Mouse (Mus musculus) left cerebral cortex, adult 8-10 months (tissue): ENCODE measurements at regions not wholly inside any gene's neighbourhood (a gene's known extent, or its start where the extent isn't known, plus 50 kb on each side); places are given as distances from the start of the nearest gene placed in this dataset.
A peak's percentile ranks its signal among the peaks of the same experiment; 100 is the strongest.

Experiments used
- DNase-seq, 2 experiments: peaks; one replicate each; pipeline ENCODE4 v3.0.0; 2022; ENCODE audit warnings: low spot score in 2 of 2
- microRNA-seq, 2 experiments: library from miRNA; unstranded; fragments of <30 nt; microRNA quantifications; one replicate each; pipeline ENCODE4 v1.2.0; 2022

DNA sequence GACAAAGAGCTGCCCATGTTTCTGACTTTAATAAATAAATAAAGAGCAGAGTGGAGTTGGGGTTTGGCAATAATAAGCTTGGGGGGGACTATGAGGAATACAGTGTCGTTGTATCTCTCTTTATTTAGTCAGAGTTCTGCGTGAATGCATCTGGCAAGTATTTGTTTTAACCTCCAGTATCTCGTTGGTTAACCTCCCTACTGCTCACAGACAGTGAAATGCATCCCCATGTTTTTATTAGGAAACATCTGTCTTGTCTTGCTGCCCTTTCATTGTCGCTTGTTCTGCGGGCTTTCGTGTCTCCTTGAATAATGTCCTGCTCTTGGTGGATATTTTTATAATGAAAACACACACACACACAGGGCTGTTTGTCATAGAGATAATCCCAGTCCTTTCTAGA is 118.8 kb upstream of the Ccdc54 start:
- DNase-seq, result no peak

DNA sequence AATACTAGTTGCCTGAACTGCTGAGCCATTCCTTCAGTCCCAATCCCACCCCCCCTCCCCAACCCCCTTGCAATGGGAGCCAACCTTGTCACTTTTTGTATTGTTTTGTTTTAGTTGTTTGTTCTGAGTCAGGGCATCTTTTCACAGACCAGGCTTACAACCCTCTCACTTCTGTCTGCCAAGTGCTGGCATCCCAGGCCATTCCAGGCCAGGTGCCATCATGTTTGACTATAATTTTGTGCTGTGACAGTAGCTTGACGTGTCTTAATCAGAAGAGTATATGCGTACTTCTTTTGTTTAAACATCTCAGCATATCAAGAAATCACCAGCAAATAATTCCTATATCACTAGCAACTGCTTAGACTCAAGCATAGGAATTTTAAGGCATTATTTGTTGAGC is 117.0 kb upstream of the Ccdc54 start:
- DNase-seq, result no peak

DNA sequence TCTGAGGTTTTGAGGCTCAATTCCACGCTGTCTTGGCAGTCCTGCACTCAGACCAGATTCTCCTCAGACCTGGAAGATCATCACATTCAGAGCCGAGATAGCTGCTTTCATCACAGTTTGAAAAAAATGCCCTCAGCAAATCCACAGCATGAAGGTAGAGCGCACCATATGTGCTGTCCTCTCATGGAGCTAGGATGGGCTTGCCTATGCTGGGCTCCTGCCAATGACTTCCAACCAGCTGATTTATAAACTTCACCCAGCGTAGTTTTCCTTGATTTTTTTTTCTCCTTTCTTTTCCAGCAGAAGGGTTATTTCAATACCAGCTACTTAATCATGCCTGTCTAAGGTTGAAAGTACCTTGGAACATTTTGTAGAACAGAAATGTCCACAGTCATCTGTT is 115.0 kb upstream of the Ccdc54 start:
- no peak for DNase-seq

DNA sequence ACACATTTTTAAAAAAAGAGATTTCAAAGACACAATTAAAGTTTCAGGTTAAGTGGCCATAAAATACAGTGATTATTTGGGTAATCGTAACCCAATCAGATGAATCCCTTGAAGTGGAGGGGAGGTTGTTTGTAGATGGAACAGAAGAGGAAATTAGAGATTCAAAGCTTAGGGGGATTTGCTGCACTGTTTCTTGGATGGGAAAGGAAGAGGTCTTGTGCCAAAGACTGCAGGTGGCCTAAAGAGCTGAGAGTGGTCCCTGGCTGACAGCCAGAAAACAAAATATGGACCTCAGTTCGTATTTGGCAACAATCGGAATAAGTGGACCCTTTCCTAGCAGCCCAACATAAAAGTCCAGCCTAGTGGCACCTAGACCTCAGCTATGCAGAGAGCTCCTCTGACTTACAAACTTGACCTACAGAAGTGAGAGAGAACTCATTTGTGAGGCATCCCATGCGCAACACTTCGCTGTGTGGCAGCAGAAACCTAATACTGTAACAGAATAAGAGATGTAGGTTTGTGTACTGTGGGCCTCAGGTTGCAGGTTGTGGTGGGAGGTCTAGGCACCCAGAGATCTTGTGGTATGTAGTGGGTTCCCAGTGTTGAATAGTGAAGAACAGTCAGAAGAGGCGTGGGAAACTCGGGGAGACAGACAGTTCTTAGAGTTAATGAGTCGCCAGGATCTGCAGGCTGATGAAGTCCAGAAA is 110.0 kb upstream of the Ccdc54 start:
- DNase-seq, result no peak

DNA sequence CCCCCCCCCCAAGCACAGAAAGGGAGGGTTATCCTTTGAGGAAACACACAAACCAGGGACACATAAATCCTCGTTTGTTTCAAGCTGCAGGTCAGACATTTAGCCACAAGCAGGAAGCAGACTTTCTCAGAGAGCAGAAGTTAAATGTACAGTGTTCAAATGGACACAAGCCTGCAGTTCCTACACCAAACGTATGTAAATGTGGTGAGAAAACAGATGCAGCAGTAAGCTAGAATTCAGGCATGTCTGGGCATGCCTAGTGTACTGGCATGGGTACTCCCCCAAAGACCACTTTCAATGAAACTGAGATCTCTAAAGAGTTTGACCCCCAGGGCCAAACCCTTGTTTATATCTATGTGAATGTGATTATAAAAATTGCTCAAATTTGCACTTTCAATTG is 109.2 kb upstream of the Ccdc54 start:
- DNase-seq, result no peak

DNA sequence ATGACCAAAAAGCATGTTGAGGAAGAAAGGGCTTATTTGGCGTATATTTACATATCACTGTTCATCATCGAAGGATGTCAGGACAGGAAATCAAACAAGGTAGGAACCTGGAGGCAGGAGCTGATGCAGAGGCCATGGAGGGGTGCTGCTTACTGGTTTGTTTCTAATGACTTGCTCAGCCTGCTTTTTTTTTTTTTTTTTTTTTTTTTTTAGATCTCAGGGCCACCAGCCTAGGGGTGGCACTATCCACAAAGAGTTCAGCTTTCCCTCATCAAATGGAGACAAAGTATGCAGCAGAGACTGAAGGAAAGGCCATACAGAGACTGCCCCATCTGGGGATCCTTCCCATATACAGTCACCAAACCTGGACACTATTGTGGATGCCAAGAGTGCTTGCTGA is 106.8 kb upstream of the Ccdc54 start:
- no peak for DNase-seq

DNA sequence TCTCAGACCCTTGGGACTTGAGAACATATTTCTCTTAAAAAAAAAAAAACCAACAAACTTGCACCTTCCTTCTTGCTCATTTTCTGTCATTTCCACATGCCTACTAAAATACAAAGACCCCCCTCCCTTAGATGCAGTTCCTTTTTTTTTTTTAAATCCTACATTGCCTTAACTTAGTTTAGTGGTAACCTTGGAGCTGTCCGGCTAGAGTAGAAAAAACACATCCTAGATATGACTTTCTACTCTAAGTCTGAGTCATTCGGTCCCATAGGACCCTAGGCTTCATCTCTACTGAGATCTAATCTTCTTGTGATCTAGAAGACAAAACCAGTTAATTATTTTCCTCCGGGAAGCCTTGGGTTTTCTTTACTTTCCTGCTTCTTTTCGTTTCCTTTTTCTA is 105.1 kb upstream of the Ccdc54 start:
- no peak for DNase-seq

DNA sequence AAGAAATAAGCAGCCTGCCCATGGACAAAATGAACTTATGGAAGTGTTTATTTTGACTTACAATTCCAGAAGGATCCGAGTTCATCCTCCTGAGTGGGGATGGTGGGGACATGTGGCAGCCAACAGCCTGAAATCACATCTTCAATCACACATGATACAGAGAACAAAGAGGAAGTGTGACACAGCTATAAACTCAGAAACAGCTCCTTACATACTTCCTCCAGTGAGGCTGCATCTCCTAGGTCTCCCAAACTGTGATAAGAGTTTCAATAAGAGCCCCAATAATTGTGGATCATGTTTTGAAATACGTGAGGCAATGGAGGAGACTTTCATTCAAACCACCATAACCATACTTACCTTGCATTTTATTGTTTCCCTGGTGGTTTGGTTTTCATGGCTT is 103.1 kb upstream of the Ccdc54 start:
- DNase-seq, result no peak

DNA sequence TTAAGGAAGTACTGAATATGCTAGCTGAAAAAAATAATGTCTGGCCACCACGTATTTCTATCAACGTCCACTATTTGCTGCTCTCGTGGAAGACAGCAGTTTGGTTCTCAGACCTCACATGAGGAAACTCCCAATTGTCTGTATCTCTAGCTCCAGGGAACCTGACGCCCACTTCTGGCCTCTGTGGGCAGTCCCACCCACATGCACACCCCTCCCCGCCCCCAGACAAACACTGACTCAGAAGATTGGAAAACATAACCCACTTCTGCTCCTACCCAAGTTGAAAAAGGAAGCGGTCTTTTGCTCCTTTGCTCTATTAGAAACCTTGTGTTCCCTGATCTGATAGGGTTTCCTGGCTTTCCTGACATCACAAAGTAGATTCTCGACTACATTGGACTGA is 99.9 kb upstream of the Ccdc54 start:
- DNase-seq, result no peak

DNA sequence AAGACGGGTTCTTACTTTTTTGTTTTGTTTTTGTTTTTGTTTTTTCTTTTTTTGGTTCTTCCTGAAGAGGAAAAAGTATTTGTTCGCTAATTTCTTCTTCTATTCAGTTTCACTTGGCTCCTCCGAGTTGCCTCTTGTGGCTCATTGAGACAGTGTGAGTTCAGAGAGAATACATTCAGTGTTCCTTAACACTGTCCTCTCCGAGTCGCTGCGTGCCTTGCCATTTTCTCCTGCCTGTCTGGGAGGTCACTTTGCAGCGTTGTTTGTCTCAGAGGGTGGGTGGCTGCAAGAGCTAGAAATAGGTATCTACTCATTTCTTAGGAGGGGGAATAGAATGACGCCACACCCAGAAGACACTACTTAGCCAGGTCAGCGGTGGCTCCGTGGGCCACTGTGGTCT is 98.6 kb upstream of the Ccdc54 start:
- no peak for DNase-seq

DNA sequence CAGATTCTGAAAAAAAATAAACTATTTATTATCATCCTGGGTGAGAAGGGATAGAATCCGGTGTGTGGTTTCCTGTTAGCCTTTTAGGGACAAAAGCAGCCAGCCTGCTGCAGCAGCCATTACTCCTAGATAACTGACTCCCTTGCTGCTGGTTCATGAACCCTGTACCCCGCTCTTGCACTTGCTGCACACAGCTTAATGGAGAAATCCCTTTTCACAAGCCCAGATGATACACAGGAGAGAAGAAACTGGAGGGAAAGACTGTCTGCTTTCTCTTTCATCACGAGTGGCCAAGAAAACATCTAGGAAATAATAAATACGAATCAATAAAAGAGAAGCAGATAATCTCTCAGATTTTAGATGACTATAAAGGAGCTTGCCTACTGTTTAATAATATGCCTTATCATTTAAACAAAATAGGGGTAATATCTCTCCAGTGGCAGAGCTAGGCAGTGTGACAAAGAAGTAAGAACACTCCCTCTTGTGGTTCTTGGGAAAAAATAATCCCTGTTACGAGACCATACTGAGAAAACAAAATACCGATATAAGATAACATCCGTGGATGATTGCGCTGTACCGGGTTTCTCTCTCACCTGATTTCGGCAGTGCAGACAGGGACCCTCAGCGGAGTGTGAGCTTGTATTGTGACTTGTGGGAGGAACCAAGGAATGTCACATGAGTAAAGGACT is 98.0 kb upstream of the Ccdc54 start:
- peak in 1 of 2 experiments; percentile 8 for DNase-seq

DNA sequence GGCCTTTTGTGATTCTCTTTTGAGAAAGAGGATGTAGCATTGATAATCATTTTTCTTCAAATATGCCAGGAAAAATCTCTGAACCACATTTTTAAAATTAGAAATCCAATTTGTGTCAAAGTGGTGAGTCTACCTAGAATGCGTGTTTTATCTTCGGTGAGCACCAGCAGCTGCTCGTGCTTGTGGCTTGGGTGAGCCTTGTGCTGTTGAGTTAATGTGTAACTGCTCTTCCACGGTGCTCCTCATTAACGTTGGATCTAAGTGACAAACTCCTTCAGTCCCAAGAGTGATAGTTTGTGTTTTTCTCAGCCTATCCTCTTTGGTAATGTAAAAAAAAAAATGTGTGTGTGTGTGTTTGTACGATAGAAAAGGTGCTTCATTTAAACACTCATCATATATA is 88.7 kb upstream of the Ccdc54 start:
- DNase-seq, result no peak

DNA sequence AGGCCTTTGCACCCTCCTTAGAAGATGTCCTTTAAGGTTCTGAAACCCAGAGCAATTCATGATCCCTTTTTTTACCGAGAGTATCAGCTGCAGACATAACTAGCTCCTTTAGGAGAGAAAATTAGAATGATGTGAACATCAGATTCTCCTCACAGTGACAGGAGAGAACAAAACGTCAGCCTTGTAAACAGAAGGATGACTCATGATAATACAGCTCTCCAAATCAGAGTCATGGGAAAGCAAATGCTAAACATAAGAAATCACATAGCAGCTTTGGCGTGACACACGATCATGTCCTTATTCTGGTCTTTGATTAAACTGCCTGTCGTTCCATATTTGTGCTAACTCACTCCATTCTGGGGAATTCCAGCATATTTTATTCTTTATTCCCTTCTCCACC is 82.4 kb upstream of the Ccdc54 start:
- DNase-seq, result no peak

DNA sequence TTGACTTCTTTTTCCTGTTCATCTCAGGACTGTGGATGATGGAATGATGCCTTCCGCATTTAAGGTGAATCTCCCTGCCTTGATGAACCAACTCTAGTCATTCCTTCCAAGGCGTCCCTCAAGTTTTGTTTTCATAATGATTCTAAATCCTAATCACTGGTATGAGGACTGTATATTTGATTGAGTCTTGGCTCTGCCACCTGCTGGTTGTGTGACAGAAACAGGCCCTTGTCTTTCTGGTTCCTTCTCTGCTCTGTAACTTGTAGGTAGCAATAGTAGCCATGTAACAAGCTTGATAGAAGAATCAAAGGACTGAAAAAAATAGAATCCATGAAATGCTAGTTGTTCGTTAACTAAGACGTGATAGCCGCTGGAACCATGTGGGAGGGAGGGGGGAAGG is 81.8 kb upstream of the Ccdc54 start:
- no peak for DNase-seq

DNA sequence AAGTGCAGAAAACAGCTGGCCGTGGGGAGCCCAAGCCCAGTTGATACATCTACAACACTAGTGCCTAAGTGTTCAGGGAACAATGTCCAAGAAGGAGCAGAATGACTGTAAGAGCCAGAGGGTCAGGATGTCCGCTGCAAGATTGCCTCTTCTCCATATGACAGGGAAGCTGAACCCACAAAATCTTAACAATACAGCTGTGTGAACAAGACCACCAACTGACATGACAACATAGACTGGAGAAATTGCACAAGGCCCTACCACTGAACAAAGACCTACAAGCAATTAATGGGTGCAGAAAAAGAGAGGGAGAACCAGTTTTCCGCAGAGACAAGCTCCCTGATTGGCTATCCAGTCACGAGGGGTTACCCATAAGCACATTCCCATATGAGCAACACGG is 80.2 kb upstream of the Ccdc54 start:
- DNase-seq, result no peak

DNA sequence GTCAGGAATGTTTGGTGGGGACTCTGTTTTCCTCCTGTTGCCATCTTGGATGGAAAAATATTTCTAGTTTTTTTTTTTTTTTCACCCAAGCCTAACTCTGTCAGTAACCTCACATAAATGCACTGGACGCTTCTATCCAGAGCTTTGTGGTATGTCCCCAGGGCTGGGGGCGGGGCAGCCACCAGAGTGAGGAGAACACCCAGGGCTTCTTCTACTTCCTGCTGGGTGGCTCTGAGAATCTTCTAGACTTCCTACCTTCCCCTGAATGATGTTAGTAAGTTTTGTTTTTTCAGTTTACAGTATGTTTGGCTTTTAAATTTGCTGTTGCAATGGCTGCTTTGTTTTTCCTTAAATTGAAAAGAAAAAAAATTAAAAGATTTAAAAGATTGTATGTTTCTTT is 73.3 kb upstream of the Ccdc54 start:
- no peak for DNase-seq

Small RNA genes lying in the stretch of these regions (microRNA-seq; reads per million reads assigned to microRNA genes)
- 0 reads per million in 2 experiments for gene Mir6363
